Mouse (Mus musculus) liver, postnatal 0 days (tissue): ENCODE results near the gene Fgd6.

ENCODE experiments used
- CTCF ChIP-seq: sonication (generic); IDR thresholded peaks from 2 replicates; pipeline ENCODE4 v1.5.1; 2016; ENCODE audit warnings: antibody characterized with exemption, low read depth
- EP300 ChIP-seq: IDR thresholded peaks from 2 replicates; pipeline ENCODE4 v1.6.1; 2016; ENCODE audit warnings: antibody characterized with exemption, low read depth, mild to moderate bottlenecking

GRCm38 (mm10) chr10:94107168-94107567 lies 71.4 kb downstream of the Fgd6 start:
- TF ChIP-seq CTCF (no peak), EP300 (peak; percentile 34; the same call in 1 of the 2 replicates)
